Mouse (Mus musculus) heart, postnatal 4 days (tissue): ENCODE results near the gene F7. TPM values are rescaled to one million over a fixed set of nuclear protein-coding genes. Genes with fewer than 3 reads are reported as not detected.

Experiments used
- DNase-seq: peaks from one replicate; pipeline ENCODE4 v3.0.0; 2021
- total RNA-seq, 2 experiments: library from RNA; stranded (reverse); gene quantifications; 2 replicates each; pipeline ENCODE4 v1.2.3; 2021

Gene F7
- total RNA-seq = not detected

GRCm38 (mm10) chr8:13025487-13026224 is at the start of gene F7:
TSS of gene F7 (plus strand) at chr8:13026034.
- DNase-seq = no peak

GRCm38 (mm10) chr8:12976290-12976689 is 49.5 kb upstream of the F7 start:
- no peak for DNase-seq

GRCm38 (mm10) chr8:12976723-12977122 is 49.1 kb upstream of the F7 start:
- no peak for DNase-seq

- no peak for DNase-seq
Observed at GRCm38 (mm10) chr8:12977325-12977724, 48.5 kb upstream of the F7 start.

GRCm38 (mm10) chr8:12978308-12978707 is 47.5 kb upstream of the F7 start:
- no peak for DNase-seq

GRCm38 (mm10) chr8:12978726-12979125 is 47.1 kb upstream of the F7 start:
- peak; percentile 73 for DNase-seq

GRCm38 (mm10) chr8:12983681-12984467 is 42.0 kb upstream of the F7 start:
- no peak for DNase-seq

GRCm38 (mm10) chr8:12984601-12985243 is 41.1 kb upstream of the F7 start:
- DNase-seq = no peak

GRCm38 (mm10) chr8:12985259-12985658 is 40.6 kb upstream of the F7 start:
- DNase-seq = no peak

GRCm38 (mm10) chr8:12987571-12987970 is 38.3 kb upstream of the F7 start:
- DNase-seq = no peak

GRCm38 (mm10) chr8:12988722-12989430 is 37.0 kb upstream of the F7 start:
- DNase-seq = no peak

GRCm38 (mm10) chr8:12991411-12991810 is 34.4 kb upstream of the F7 start:
- no peak for DNase-seq

GRCm38 (mm10) chr8:12994468-12994867 is 31.4 kb upstream of the F7 start:
- no peak for DNase-seq

- no peak for DNase-seq
Observed at GRCm38 (mm10) chr8:12995481-12995880, 30.4 kb upstream of the F7 start.

- peak; percentile 30 for DNase-seq
Observed at GRCm38 (mm10) chr8:12996831-12997275, 29.0 kb upstream of the F7 start.

GRCm38 (mm10) chr8:12998331-12998730 is 27.5 kb upstream of the F7 start:
- no peak for DNase-seq

GRCm38 (mm10) chr8:12999793-13000192 is 26.0 kb upstream of the F7 start:
- peak; percentile 58 for DNase-seq

- DNase-seq = no peak
Observed at GRCm38 (mm10) chr8:13007458-13007857, 18.4 kb upstream of the F7 start.

GRCm38 (mm10) chr8:13010313-13010712 is 15.5 kb upstream of the F7 start:
- no peak for DNase-seq

GRCm38 (mm10) chr8:13019560-13019959 is 6.3 kb upstream of the F7 start:
- DNase-seq = no peak

GRCm38 (mm10) chr8:13021830-13022229 is 4.0 kb upstream of the F7 start:
- no peak for DNase-seq

- no peak for DNase-seq
Observed at GRCm38 (mm10) chr8:13027615-13028014, 1.8 kb downstream of the F7 start.

- DNase-seq = no peak
Observed at GRCm38 (mm10) chr8:13028482-13028881, 2.6 kb downstream of the F7 start.
